Mouse (Mus musculus) heart, adult 8-10 months (tissue): ENCODE results near the gene Uqcrc1. TPM values are rescaled to one million over a fixed set of nuclear protein-coding genes. Genes with fewer than 3 reads are reported as not detected.

Experiments used
- DNase-seq: peaks from one replicate; pipeline ENCODE4 v3.0.0; 2022; ENCODE audit warnings: low spot score
- microRNA-seq: library from miRNA; unstranded; fragments of <30 nt; microRNA quantifications from one replicate; pipeline ENCODE4 v1.2.0, GENCODE M21; 2022
- total RNA-seq, 4 experiments: library from RNA; stranded (reverse); gene quantifications; 2 replicates each; pipeline ENCODE4 v1.2.4; 2022

Uqcrc1 gene
- total RNA-seq, 4 experiments from 2014 or later, result 2,127 to 2,243 (median 2,213) TPM

DNA sequence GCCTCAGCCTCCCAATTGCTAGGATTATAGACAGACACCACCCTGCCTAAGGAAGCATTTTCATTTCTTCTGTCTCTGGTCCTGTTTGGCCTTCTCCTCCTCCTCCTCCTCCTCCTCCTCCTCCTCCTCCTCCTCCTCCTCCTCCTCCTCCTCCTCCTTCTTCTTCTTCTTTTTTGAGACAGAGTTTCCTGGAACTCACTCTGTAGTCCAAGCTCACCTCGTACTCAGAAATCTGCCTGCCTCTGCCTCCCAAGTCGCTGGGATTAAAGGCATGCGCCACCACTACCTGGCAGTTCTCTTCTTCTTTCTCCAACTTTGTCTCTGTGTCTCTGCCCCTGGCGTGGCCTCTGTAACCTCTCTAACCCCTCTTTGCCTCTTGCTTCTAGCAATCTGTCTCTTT is 49.3 kb downstream of the Uqcrc1 start, which contains the start of gene Ucn2:
Ucn2 (plus strand) TSS at position 301 of the 400 bp plus-strand sequence.
- DNase-seq, result no peak

DNA sequence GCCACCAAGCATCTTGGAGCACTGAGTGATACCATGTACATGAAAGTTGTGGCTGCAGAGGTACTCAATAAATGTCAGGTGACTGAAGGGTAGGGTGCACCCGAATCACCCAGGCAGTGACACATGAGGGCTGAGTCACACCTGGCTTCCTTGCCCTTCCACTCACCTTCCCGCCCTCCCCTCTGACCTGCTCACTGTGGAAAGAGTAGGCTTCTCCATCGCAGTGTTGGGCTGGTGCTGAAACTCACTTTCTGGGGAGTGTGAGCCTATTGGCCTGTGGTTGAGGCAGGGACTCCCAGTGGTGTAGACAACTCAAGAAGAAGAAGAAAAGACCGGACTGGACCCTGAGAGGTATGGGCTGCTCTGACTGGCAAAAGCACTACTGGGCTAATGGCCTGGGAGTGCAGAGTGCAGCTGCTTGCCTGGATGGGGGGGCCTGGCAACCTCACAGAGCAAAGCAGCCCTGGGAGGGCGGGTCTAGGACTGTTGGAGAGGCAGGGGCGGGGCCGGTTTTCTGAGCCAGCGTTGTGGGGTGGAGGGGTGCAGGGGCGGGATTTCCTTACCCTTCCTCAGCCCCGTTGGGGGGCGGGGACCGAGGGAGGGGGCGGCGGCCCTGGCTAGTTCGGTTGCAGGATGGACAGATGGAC is 51.4 kb downstream of the Uqcrc1 start:
- no peak for DNase-seq

- DNase-seq, result peak; percentile 42
Observed at GRCm38 (mm10) chr9:108989802-108990461, 53.5 kb downstream of the Uqcrc1 start.

DNA sequence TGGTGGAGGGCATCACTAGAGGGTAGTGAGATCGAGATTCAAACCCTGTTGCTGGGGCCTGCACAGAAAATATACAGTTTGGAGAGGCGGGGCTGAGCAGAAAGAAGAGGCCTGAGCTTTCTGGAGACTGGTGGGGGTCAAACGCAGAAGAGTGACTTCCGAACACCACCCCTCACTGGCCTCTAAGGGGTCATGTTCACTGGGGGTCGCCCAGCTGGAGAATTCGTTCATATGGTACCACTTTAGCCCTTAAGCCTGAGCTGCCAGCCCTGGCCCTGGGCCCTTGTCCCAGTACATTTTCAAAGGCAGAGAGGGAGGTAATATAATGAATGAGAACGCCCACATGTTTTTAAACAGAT is 54.0 kb downstream of the Uqcrc1 start:
- DNase-seq, result no peak

DNA sequence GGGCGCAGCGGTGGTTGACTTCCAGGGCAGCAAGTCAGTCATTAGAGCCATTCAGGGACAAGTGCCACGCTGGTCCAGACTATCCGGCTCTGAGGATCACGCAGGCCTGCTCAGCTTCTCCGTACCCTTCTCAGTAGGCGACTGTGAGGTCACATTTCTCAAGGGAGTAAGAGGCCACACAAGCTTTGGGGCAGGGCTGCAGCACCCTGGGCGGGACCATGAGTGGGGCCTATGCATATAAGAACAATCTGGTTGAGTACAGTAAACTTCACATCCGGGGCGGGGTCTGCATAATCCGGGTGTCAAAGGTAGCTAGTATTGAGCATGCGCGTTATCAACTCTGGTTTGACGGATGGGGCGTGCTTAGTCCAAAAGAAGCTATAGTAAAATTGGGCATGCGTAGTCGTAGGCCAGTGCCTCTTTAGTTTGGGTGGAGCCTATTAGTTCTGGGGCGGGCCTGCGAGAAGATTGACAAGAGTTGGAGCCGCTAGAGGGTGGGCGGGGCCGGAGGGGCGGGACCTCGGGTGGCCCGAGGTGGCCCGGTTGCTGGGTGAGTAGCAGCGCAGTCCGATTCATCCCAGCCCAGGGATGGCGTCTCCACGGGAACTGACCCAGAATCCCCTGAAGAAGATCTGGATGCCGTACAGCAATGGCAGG is 55.1 kb downstream of the Uqcrc1 start, which contains the start of gene Pfkfb4:
Pfkfb4 (plus strand) TSS at position 351 of the 657 bp plus-strand sequence.
- DNase-seq, result peak; percentile 99

DNA sequence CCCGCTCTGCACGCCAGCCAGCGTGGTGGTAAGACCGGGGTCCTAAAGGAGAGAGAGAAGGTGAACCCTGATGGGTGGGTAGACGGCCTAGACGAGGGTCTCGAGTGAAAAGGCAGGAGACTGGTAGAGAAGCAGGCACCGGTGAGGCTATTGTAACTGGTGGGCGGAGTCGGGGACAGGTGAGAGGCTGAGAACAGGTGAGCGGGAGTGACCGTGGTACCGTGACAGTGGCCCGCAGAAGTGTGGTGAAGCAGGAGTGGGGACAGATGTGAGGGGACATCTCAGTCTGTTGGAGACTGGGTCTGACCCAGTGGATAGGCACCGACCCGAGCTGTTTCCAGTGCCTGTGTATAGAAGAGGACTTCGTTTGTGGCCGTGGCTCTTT is 55.6 kb downstream of the Uqcrc1 start:
- DNase-seq, result no peak

GRCm38 (mm10) chr9:108992620-108993361 is 56.4 kb downstream of the Uqcrc1 start:
- DNase-seq, result no peak

- no peak for DNase-seq
Observed at GRCm38 (mm10) chr9:108996411-108996810, 60.0 kb downstream of the Uqcrc1 start.

DNA sequence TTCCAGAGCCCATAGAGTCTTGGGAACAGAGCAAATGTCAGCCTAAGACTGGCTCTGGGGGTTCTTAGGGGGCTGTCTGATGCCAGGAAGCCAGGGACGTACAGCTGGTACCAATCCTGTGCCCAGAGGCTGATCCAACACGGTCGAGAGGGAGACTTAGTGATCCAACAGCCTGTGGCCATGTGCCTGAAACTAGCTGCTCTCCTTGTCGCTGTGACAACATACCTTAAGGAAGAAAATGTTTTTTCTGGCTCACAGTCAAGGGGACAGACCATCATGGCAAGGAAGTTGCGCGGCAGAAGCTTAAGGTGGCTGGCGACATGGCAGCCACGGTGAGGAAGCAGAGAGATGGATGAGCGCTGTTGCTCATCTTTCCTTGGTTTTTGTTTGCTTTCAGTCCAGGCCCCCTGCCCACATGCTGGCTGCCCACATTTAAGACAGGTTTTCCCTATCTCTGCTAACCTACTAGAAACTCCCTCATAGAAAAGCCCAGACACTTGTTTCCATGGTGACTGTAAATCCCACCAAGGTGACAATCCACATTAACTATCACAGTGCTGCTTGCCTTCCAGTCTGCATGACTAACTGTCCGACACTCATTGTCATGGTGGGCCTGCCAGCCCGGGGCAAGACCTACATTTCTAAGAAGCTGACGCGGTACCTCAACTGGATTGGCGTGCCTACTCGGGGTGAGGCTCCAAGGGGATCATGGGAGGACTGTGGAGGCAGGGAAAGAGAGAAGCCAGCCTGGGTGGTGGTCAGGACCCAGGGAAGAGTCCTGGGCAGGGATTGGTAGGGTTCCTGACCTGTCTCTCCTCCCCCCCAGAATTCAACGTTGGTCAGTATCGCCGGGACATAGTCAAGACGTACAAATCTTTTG is 62.1 kb downstream of the Uqcrc1 start:
- no peak for DNase-seq

- DNase-seq, result no peak
Observed at GRCm38 (mm10) chr9:108999167-108999526, 62.7 kb downstream of the Uqcrc1 start.

Small RNA genes within 50 kb of the gene (microRNA-seq; reads per million reads assigned to microRNA genes)
- gene Mir711, result not detected

Other genes starting within 250 kb of the Uqcrc1 start
- gene Prkar2a, start 247.3 kb upstream of the Uqcrc1 start, total RNA-seq, result 10 to 100 TPM; 80.5 to 91.0 (median 88.1) TPM
- gene Ip6k2, start 152.8 kb upstream of the Uqcrc1 start, total RNA-seq, result 10 to 100 TPM; 13.7 to 24.9 (median 21.2) TPM
- 1 to 10 TPM; 7.4 to 9.2 (median 8.0) TPM for gene Nckipsd, start 128.3 kb upstream of the Uqcrc1 start, total RNA-seq
- under 1 TPM in 3 of 4 experiments, not detected in 1; 0.03 to 0.32 (median 0.28) TPM for gene Celsr3, start 110.3 kb upstream of the Uqcrc1 start, total RNA-seq
- gene Slc26a6, start 83.3 kb upstream of the Uqcrc1 start, total RNA-seq, result 10 to 100 TPM; 16.6 to 23.6 (median 21.4) TPM
- under 1 TPM in 1 of 4 experiments, not detected in 3; 0.28 TPM for gene Tmem89, start 22.0 kb upstream of the Uqcrc1 start, total RNA-seq
- under 1 TPM; 0.31 to 0.49 (median 0.32) TPM for gene Col7a1, start 17.0 kb downstream of the Uqcrc1 start, total RNA-seq
- not detected for gene Ucn2, start 49.4 kb downstream of the Uqcrc1 start, total RNA-seq
- gene Pfkfb4, start 55.1 kb downstream of the Uqcrc1 start, total RNA-seq, result 1 to 10 TPM; 1.4 to 2.1 (median 1.9) TPM
- gene Shisa5, start 101.9 kb downstream of the Uqcrc1 start, total RNA-seq, result 10 to 100 TPM; 30.1 to 36.9 (median 33.7) TPM
- 10 to 100 TPM; 16.3 to 19.2 (median 17.6) TPM for gene Trex1, start 123.1 kb downstream of the Uqcrc1 start, total RNA-seq
- 1 to 10 TPM; 8.1 to 9.4 (median 8.5) TPM for gene Atrip, start 137.5 kb downstream of the Uqcrc1 start, total RNA-seq
- gene Ccdc51, start 145.9 kb downstream of the Uqcrc1 start, total RNA-seq, result 10 to 100 TPM; 10.5 to 13.4 (median 12.7) TPM
- gene Tma7, start 146.0 kb downstream of the Uqcrc1 start, total RNA-seq, result 100 to 1,000 TPM; 220 to 257 (median 236) TPM
- gene Plxnb1, start 158.8 kb downstream of the Uqcrc1 start, total RNA-seq, result 10 to 100 TPM; 21.6 to 25.9 (median 22.9) TPM
- gene Fbxw21, start 225.4 kb downstream of the Uqcrc1 start, total RNA-seq, result not detected